Mouse (Mus musculus): ENCODE results near the gene Scarf1.

GRCm38 (mm10) chr11:75568115-75568511 lies 54.8 kb downstream of the Scarf1 start:
- TF ChIP-seq POLR2A (IDR thresholded peaks at IDR 0.05; ENCODE audit: borderline replicate concordance, low read depth, low read length) (no peak), CTCF (IDR thresholded peaks at IDR 0.05; ENCODE audit: low read depth, low read length) (no peak)

Measured in bone marrow macrophage, adult 2 months (primary cell).